Mouse (Mus musculus): ENCODE results near the gene Ubc. TPM values are rescaled to one million over a fixed set of nuclear protein-coding genes. Genes with fewer than 3 reads are reported as not detected.

Ubc gene
- polyA plus RNA-seq, 1 experiment from 2014 or later: 1,134 TPM

- Histone ChIP-seq H3K36me3 (peaks cover 21% of the 10 kb centered on the region), H3K27ac (peak overlapping the region; percentile 77), H3K4me1 (replicated peaks) (peaks cover 29% of the 10 kb centered on the region), H3K27me3 (ENCODE audit: insufficient read depth, poor library complexity, severe bottlenecking) (no peaks in the 10 kb centered on the region), H3K4me3 (peak overlapping the region; percentile 50), H3K9me3 (no peaks in the 10 kb centered on the region)
- DNase-seq (ENCODE audit: low spot score): peak; percentile 72
- WGBS: 5% methylated on average over 20 of the region's 20 CpGs
Observed at GRCm38 (mm10) chr5:125409348-125410090, 19.5 kb upstream of the Ubc start.

GRCm38 (mm10) chr5:125408842-125409241 lies 18.8 kb upstream of the Ubc start:
- Histone ChIP-seq H3K36me3 (peaks cover 14% of the 10 kb centered on the region), H3K27me3 (ENCODE audit: insufficient read depth, poor library complexity, severe bottlenecking) (no peaks in the 10 kb centered on the region), H3K27ac (peak overlapping the region; percentile 77), H3K4me1 (replicated peaks) (peaks cover 30% of the 10 kb centered on the region), H3K9me3 (no peaks in the 10 kb centered on the region), H3K4me3 (peak overlapping the region; percentile 50)
- WGBS: under 1% methylated on average over 13 of the region's 13 CpGs
- DNase-seq (ENCODE audit: low spot score): peak; percentile 90

GRCm38 (mm10) chr5:125407910-125408575 lies 18.0 kb upstream of the Ubc start:
- H3K27me3 ChIP-seq (ENCODE audit: insufficient read depth, poor library complexity, severe bottlenecking): peaks cover 1% of the 10 kb centered on the region; the same call in 1 of the 2 replicates
- 61% methylated on average over 14 of the region's 14 CpGs for WGBS
- peaks cover 36% of the 10 kb centered on the region for H3K4me1 ChIP-seq (replicated peaks)
- H3K9me3 ChIP-seq: no peaks in the 10 kb centered on the region
- H3K27ac ChIP-seq: no peak overlapping the region
- peaks cover 6% of the 10 kb centered on the region for H3K36me3 ChIP-seq
- peak overlapping the region; percentile 50 for H3K4me3 ChIP-seq
- DNase-seq (ENCODE audit: low spot score): no peak

- peaks cover 8% of the 10 kb centered on the region; the same call in 1 of the 2 replicates for H3K27me3 ChIP-seq (ENCODE audit: insufficient read depth, poor library complexity, severe bottlenecking)
- no peak for DNase-seq (ENCODE audit: low spot score)
- WGBS: 60% methylated on average over 13 of the region's 13 CpGs
- H3K4me1 ChIP-seq (replicated peaks): peaks cover 40% of the 10 kb centered on the region
- H3K36me3 ChIP-seq: no peaks in the 10 kb centered on the region; the same call in 1 of the 2 replicates
- peak overlapping the region; percentile 73 for H3K4me3 ChIP-seq
- H3K27ac ChIP-seq: peak overlapping the region; percentile 87; the same call in 1 of the 2 replicates
- no peaks in the 10 kb centered on the region for H3K9me3 ChIP-seq
Observed at GRCm38 (mm10) chr5:125407020-125407830, 17.2 kb upstream of the Ubc start.

GRCm38 (mm10) chr5:125406322-125407016 lies 16.5 kb upstream of the Ubc start:
- Histone ChIP-seq H3K27ac (peak overlapping the region; percentile 87), H3K27me3 (ENCODE audit: insufficient read depth, poor library complexity, severe bottlenecking) (peaks cover 8% of the 10 kb centered on the region; the same call in 1 of the 2 replicates), H3K4me3 (peak overlapping the region; percentile 73), H3K36me3 (no peaks in the 10 kb centered on the region), H3K4me1 (replicated peaks) (peaks cover 40% of the 10 kb centered on the region), H3K9me3 (no peaks in the 10 kb centered on the region)
- WGBS: 2% methylated on average over 20 of the region's 20 CpGs
- peak; percentile 73 for DNase-seq (ENCODE audit: low spot score)

GRCm38 (mm10) chr5:125405546-125406248 lies 15.7 kb upstream of the Ubc start:
- Histone ChIP-seq H3K36me3 (no peaks in the 10 kb centered on the region), H3K27ac (peak overlapping the region; percentile 90), H3K4me1 (replicated peaks) (peaks cover 40% of the 10 kb centered on the region), H3K27me3 (ENCODE audit: insufficient read depth, poor library complexity, severe bottlenecking) (peaks cover 8% of the 10 kb centered on the region; the same call in 1 of the 2 replicates), H3K4me3 (peak overlapping the region; percentile 73), H3K9me3 (no peaks in the 10 kb centered on the region)
- under 1% methylated on average over 31 of the region's 31 CpGs for WGBS
- peak; percentile 90 for DNase-seq (ENCODE audit: low spot score)

GRCm38 (mm10) chr5:125404903-125405545 lies 15.0 kb upstream of the Ubc start:
- Histone ChIP-seq H3K9me3 (no peaks in the 10 kb centered on the region), H3K36me3 (no peaks in the 10 kb centered on the region), H3K27me3 (ENCODE audit: insufficient read depth, poor library complexity, severe bottlenecking) (peaks cover 8% of the 10 kb centered on the region; the same call in 1 of the 2 replicates), H3K4me1 (replicated peaks) (peaks cover 34% of the 10 kb centered on the region), H3K27ac (peak overlapping the region; percentile 90), H3K4me3 (peak overlapping the region; percentile 73)
- peak; percentile 83 for DNase-seq (ENCODE audit: low spot score)
- WGBS: under 1% methylated on average over 28 of the region's 28 CpGs

- no peak for DNase-seq (ENCODE audit: low spot score)
- no peaks in the 10 kb centered on the region for H3K9me3 ChIP-seq
- peaks cover 29% of the 10 kb centered on the region for H3K4me1 ChIP-seq (replicated peaks)
- no peaks in the 10 kb centered on the region for H3K36me3 ChIP-seq
- H3K27me3 ChIP-seq (ENCODE audit: insufficient read depth, poor library complexity, severe bottlenecking): peaks cover 8% of the 10 kb centered on the region; the same call in 1 of the 2 replicates
- H3K27ac ChIP-seq: peak overlapping the region; percentile 90
- peak overlapping the region; percentile 73 for H3K4me3 ChIP-seq
- under 1% methylated on average over 7 of the region's 7 CpGs for WGBS
Observed at GRCm38 (mm10) chr5:125404536-125404902, 14.5 kb upstream of the Ubc start.

- Histone ChIP-seq H3K27ac (peak overlapping the region; percentile 81), H3K4me3 (peak overlapping the region; percentile 73), H3K27me3 (ENCODE audit: insufficient read depth, poor library complexity, severe bottlenecking) (peaks cover 12% of the 10 kb centered on the region; the same call in 1 of the 2 replicates), H3K36me3 (no peaks in the 10 kb centered on the region), H3K4me1 (replicated peaks) (peaks cover 28% of the 10 kb centered on the region), H3K9me3 (no peaks in the 10 kb centered on the region)
- peak; percentile 77 for DNase-seq (ENCODE audit: low spot score)
- WGBS: 12% methylated on average over 31 of the region's 31 CpGs
Observed at GRCm38 (mm10) chr5:125403481-125404465, 13.8 kb upstream of the Ubc start.

- Histone ChIP-seq H3K4me1 (replicated peaks) (peaks cover 26% of the 10 kb centered on the region), H3K27me3 (ENCODE audit: insufficient read depth, poor library complexity, severe bottlenecking) (peaks cover 19% of the 10 kb centered on the region; the same call in 1 of the 2 replicates), H3K36me3 (no peaks in the 10 kb centered on the region), H3K27ac (no peak overlapping the region), H3K4me3 (peak overlapping the region; percentile 73), H3K9me3 (no peaks in the 10 kb centered on the region)
- WGBS: 55% methylated on average over 6 of the region's 6 CpGs
- DNase-seq (ENCODE audit: low spot score): no peak
Observed at GRCm38 (mm10) chr5:125402991-125403390, 13.0 kb upstream of the Ubc start.

All from hindbrain, embryonic 10.5 days (tissue).